Mouse (Mus musculus) bone marrow macrophage, adult 2 months (primary cell): ENCODE measurements at regions not wholly inside any gene's neighbourhood (a gene's known extent, or its start where the extent isn't known, plus 50 kb on each side); places are given as distances from the start of the nearest gene placed in this dataset.
"Not testable (repeated sequence)": the region's sequence is repeated elsewhere in the genome, so short reads cannot be mapped to it uniquely, and the experiment has no call there.

Experiments used
- H3K27ac ChIP-seq: 2 replicates; pipeline ENCODE4 v1.5.1; 2012; ENCODE audit warnings: low read depth, low read length; ENCODE audit not compliant: insufficient read depth
- H3K4me1 ChIP-seq: 2 replicates; pipeline ENCODE4 v1.6.1; 2012; ENCODE audit warnings: low read length; ENCODE audit not compliant: control insufficient read depth, insufficient read depth
- H3K4me3 ChIP-seq: 2 replicates; pipeline ENCODE4 v1.5.1; 2012; ENCODE audit warnings: mild to moderate bottlenecking, low read length, moderate library complexity; ENCODE audit not compliant: insufficient read depth
- CTCF ChIP-seq: IDR thresholded peaks from 2 replicates; pipeline ENCODE4 v1.5.1; 2012; ENCODE audit warnings: low read depth, mild to moderate bottlenecking, low read length, moderate library complexity
- POLR2A ChIP-seq: IDR thresholded peaks from 2 replicates; pipeline ENCODE4 v1.6.1; 2012; ENCODE audit warnings: mild to moderate bottlenecking, low read depth, low read length, borderline replicate concordance

- Histone ChIP-seq H3K27ac (no peak overlapping the region), H3K4me1 (no peaks in the 10 kb centered on the region), H3K4me3 (no peak overlapping the region)
- TF ChIP-seq POLR2A, result no peak
- TF ChIP-seq CTCF, result no peak
These were observed 145.7 kb upstream of the Zfp960 start for GRCm38 (mm10) chr17:16918191-16918590.

DNA sequence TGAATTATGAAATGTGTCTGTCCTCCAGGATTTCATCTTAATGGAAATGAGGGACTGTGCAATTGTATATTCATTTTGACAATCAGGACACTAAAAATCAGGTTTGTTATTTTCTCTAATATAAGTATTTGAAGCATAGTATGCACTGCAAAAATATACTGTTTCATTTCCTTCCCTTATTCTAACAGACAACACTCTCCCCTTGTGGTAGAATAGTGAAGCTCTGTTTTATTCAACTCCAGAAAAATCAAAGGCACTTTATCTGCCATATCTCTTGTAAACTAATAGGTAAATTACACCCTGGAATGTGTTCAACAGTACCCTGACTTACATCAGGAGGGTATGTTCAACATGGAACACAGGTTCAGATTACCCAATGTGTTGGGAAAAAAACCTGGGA, 137.7 kb upstream of the Zfp960 start:
- no peak overlapping the region for H3K27ac ChIP-seq
- TF ChIP-seq CTCF (no peak), POLR2A (no peak)
- no peak overlapping the region for H3K4me3 ChIP-seq
- H3K4me1 ChIP-seq, result no peaks in the 10 kb centered on the region

- Histone ChIP-seq H3K27ac (peak overlapping the region; percentile 47), H3K4me3 (peak overlapping the region; percentile 67)
- not testable (repeated sequence) for H3K4me1 ChIP-seq
These were observed 112.6 kb upstream of the Zfp960 start for GRCm38 (mm10) chr17:16951092-16952016.

GRCm38 (mm10) chr17:16952146-16952545, 111.8 kb upstream of the Zfp960 start:
- not testable (repeated sequence) for H3K4me3 ChIP-seq, H3K27ac ChIP-seq, H3K4me1 ChIP-seq

- H3K27ac ChIP-seq, H3K4me3 ChIP-seq, H3K4me1 ChIP-seq: not testable (repeated sequence)
These were observed 66.7 kb upstream of the Zfp960 start for GRCm38 (mm10) chr17:16997241-16997640.

DNA sequence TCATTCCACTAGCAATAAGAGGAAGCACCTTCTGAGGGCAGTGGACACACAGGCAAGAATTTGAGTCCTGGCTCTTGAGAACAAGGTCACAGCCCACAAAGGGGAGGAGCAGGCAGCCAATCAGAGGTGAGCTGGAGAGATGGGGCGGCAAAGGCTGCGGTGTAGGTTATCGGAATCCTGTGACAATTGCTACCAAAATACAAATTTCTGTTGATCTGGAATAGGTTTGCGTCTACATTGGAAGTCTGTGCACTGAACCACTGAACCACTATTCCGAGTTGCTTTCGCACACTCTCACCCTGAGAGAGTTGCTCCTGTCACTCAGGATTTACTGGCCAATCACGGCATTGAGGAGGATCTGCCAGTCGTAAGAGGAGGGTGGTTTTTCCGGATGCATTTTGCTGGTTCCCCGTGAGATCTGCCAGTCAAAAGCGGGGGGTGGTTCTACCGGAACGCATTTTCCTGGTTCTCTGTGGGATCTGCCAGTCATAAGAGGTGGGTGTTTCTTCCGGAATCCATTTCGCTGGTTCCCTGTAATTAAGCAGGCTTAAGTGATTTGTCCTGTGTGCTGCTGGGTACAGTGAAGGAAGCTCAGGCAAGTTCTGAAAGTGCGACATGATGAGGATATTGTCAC, 59.2 kb upstream of the Zfp960 start:
- not testable (repeated sequence) for H3K4me1 ChIP-seq
- peak overlapping the region; percentile 73 for H3K4me3 ChIP-seq
- peak overlapping the region; percentile 22 for H3K27ac ChIP-seq

DNA sequence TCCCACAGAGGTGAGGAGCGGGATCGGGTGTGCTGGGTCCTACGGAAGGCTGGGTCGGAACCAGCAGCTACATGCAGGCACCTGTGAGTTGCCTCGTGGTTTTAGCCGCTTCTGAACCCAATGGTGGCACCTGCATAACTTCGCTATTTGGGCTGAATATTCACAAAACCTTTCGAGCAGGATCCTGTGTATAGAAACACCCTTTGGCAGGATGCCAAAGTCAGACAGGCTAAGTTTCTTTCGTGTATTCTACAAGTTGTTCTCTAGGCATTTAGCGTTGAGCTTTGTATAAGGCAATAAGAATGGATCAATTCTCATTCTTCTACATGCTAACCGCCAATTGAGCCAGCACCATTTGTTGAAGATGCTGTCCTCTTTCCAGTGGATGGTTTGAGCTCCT, 58.6 kb upstream of the Zfp960 start:
- H3K27ac ChIP-seq, result peak overlapping the region; percentile 22
- not testable (repeated sequence) for H3K4me1 ChIP-seq

More for the DNA sequence above, 58.6 kb upstream of the Zfp960 start:
- H3K4me3 ChIP-seq, result peak overlapping the region; percentile 73
